Mouse (Mus musculus) MEL (cell line): ENCODE results near the gene She. TPM values are rescaled to one million over a fixed set of nuclear protein-coding genes. Genes with fewer than 3 reads are reported as not detected.

Experiments
- DNase-seq: peaks from one replicate; pipeline ENCODE4 v3.0.0; 2011; ENCODE audit warnings: low read depth, low spot score
- H3K27ac ChIP-seq: 2 replicates; pipeline ENCODE4 v1.5.1; 2012; ENCODE audit warnings: low read depth, mild to moderate bottlenecking, control low read depth, low read length, moderate library complexity; ENCODE audit not compliant: control insufficient read depth
- H3K27me3 ChIP-seq, 2 experiments: fragments of 150-350 bp in 1 of 2; sonication (generic) in 1 of 2; 2 replicates each; pipeline ENCODE4 v1.6.1; 2012; ENCODE audit warnings: low read length in 2 of 2, mild to moderate bottlenecking in 2 of 2, improper control_type of control experiment in 1 of 2, moderate library complexity in 1 of 2; ENCODE audit not compliant: insufficient read depth in 2 of 2, control insufficient read depth in 1 of 2
- H3K36me3 ChIP-seq, 2 experiments: 2 replicates each; pipeline ENCODE4 v1.6.1; 2012 to 2014; ENCODE audit warnings: low read length in 2 of 2, improper control_type of control experiment in 1 of 2, inconsistent platforms in 1 of 2, mild to moderate bottlenecking in 1 of 2; ENCODE audit not compliant: insufficient read depth in 2 of 2, control insufficient read depth in 1 of 2
- H3K4me1 ChIP-seq, 2 experiments: fragments of 150-350 bp in 1 of 2; sonication (generic) in 1 of 2; 2 replicates each; pipeline ENCODE4 v1.6.1; 2012; ENCODE audit warnings: low read length in 2 of 2, improper control_type of control experiment in 1 of 2, mild to moderate bottlenecking in 1 of 2; ENCODE audit not compliant: insufficient read depth in 2 of 2, control insufficient read depth in 1 of 2
- H3K4me3 ChIP-seq, 2 experiments: fragments of 150-350 bp in 1 of 2; sonication (generic) in 1 of 2; 2 replicates each; pipeline ENCODE4 v1.5.1; 2012; ENCODE audit warnings: low read depth in 2 of 2, low read length in 2 of 2, mild to moderate bottlenecking in 2 of 2, moderate library complexity in 2 of 2, control low read depth in 1 of 2, improper control_type of control experiment in 1 of 2; ENCODE audit not compliant: control insufficient read depth in 1 of 2, insufficient read depth in 1 of 2
- H3K79me2 ChIP-seq: 2 replicates; pipeline ENCODE4 v1.6.1; 2012; ENCODE audit warnings: mild to moderate bottlenecking, low read length, moderate library complexity; ENCODE audit not compliant: control insufficient read depth, poor library complexity, insufficient read depth
- H3K9ac ChIP-seq: 2 replicates; pipeline ENCODE4 v1.6.1; 2012; ENCODE audit warnings: low read depth, mild to moderate bottlenecking, control low read depth, low read length, moderate library complexity; ENCODE audit not compliant: control insufficient read depth, poor library complexity, severe bottlenecking
- H3K9me3 ChIP-seq: fragments of 150-350 bp; sonication (generic); replicated peaks from 2 replicates; pipeline ENCODE4 v1.6.1; 2012; ENCODE audit warnings: mild to moderate bottlenecking, low read length, improper control_type of control experiment, moderate library complexity; ENCODE audit not compliant: insufficient read depth
- CHD1 ChIP-seq: IDR thresholded peaks from 2 replicates; pipeline ENCODE4 v1.6.1; 2012; ENCODE audit warnings: low read depth, mild to moderate bottlenecking, inconsistent platforms, low read length, improper control_type of control experiment
- CTCF ChIP-seq, 3 experiments: IDR thresholded peaks in 2 of 3; conservative IDR thresholded peaks in 1 of 3; 2 replicates each; pipeline ENCODE4 v1.5.1; 2011 to 2012; ENCODE audit warnings: low read length in 3 of 3, low read depth in 2 of 3, mild to moderate bottlenecking in 2 of 3, improper control_type of control experiment in 1 of 3, inconsistent platforms in 1 of 3, mixed read lengths in 1 of 3, moderate library complexity in 1 of 3; ENCODE audit not compliant: control insufficient read depth in 1 of 3, insufficient read depth in 1 of 3, poor library complexity in 1 of 3, severe bottlenecking in 1 of 3
- EP300 ChIP-seq, 2 experiments: IDR thresholded peaks; 2 replicates each; pipeline ENCODE4 v1.6.1; 2011; ENCODE audit warnings: improper control_type of control experiment in 2 of 2, low read length in 2 of 2, low read depth in 1 of 2, mild to moderate bottlenecking in 1 of 2
- HCFC1 ChIP-seq: IDR thresholded peaks from 2 replicates; pipeline ENCODE4 v1.6.1; 2012; ENCODE audit warnings: low read depth, mild to moderate bottlenecking, inconsistent platforms, low read length, improper control_type of control experiment, moderate library complexity
- MAFK ChIP-seq: IDR thresholded peaks from 2 replicates; pipeline ENCODE4 v1.6.1; 2011; ENCODE audit warnings: low read depth, mild to moderate bottlenecking, low read length, improper control_type of control experiment, borderline replicate concordance
- MAZ ChIP-seq: IDR thresholded peaks from 2 replicates; pipeline ENCODE4 v1.6.1; 2012; ENCODE audit warnings: low read depth, mild to moderate bottlenecking, inconsistent platforms, low read length, improper control_type of control experiment
- MXI1 ChIP-seq: IDR thresholded peaks from 2 replicates; pipeline ENCODE4 v1.6.1; 2011; ENCODE audit warnings: mild to moderate bottlenecking, low read depth, low read length, improper control_type of control experiment
- NELFE ChIP-seq: IDR thresholded peaks from 2 replicates; pipeline ENCODE4 v1.6.1; 2011; ENCODE audit warnings: low read depth, low read length, improper control_type of control experiment
- POLR2AphosphoS2 ChIP-seq: IDR thresholded peaks from 2 replicates; pipeline ENCODE4 v1.6.1; 2011; ENCODE audit warnings: low read length, improper control_type of control experiment
- RAD21 ChIP-seq: IDR thresholded peaks from 2 replicates; pipeline ENCODE4 v1.6.1; 2011; ENCODE audit warnings: mild to moderate bottlenecking, low read depth, low read length, improper control_type of control experiment
- SIN3A ChIP-seq: IDR thresholded peaks from 2 replicates; pipeline ENCODE4 v1.6.1; 2012; ENCODE audit warnings: low read length, improper control_type of control experiment, inconsistent platforms
- SMC3 ChIP-seq: IDR thresholded peaks from 2 replicates; pipeline ENCODE4 v1.6.1; 2011; ENCODE audit warnings: low read depth, low read length, improper control_type of control experiment
- TAL1 ChIP-seq: IDR thresholded peaks from 2 replicates; pipeline ENCODE4 v1.6.1; 2012; ENCODE audit warnings: mild to moderate bottlenecking, inconsistent platforms, low read length, moderate library complexity, mixed read lengths
- USF1 ChIP-seq: IDR thresholded peaks from 2 replicates; pipeline ENCODE4 v1.6.1; 2014; ENCODE audit warnings: low read depth, mild to moderate bottlenecking, inconsistent platforms, low read length, improper control_type of control experiment, moderate library complexity
- USF2 ChIP-seq, 2 experiments: IDR thresholded peaks; 2 replicates each; pipeline ENCODE4 v1.6.1; 2011 to 2012; ENCODE audit warnings: improper control_type of control experiment in 2 of 2, low read length in 2 of 2, borderline replicate concordance in 1 of 2, inconsistent platforms in 1 of 2, low read depth in 1 of 2, mild to moderate bottlenecking in 1 of 2; ENCODE audit not compliant: insufficient read depth in 1 of 2
- ZMIZ1 ChIP-seq: IDR thresholded peaks from 2 replicates; pipeline ENCODE4 v1.6.1; 2012; ENCODE audit warnings: low read depth, mild to moderate bottlenecking, inconsistent platforms, low read length, improper control_type of control experiment, moderate library complexity
- polyA plus RNA-seq, 2 experiments: library from polyadenylated mRNA; stranded (reverse) in 1 of 2; unstranded in 1 of 2; fragments of >175 nt in 1 of 2; fragments of >200 nt in 1 of 2; gene quantifications; 2 replicates each; pipeline versions ENCODE4 v1.2.1 to v1.2.4; 2012; ENCODE audit warnings: low replicate concordance in 2 of 2, low read depth in 1 of 2; ENCODE audit not compliant: insufficient read length in 2 of 2, insufficient read depth in 1 of 2, missing spikeins in 1 of 2
- total RNA-seq: library from RNA; depleted of rRNA; stranded (reverse); fragments of 300-350 nt; gene quantifications from 2 replicates; pipeline ENCODE4 v1.2.3, GENCODE M21; 2012

She gene
- total and polyA plus RNA-seq, 3 experiments = 3.3 to 3.5 TPM; not detected in 1

- no peaks in the 10 kb centered on the region for H3K9me3 ChIP-seq
- peak; percentile 56 to 69 (median 57) for TF ChIP-seq CTCF (IDR thresholded peaks at IDR 0.05 in 2 of 3, conservative IDR thresholded peaks at IDR 0.05 in 1 of 3; ENCODE audit: control insufficient read depth in 1 of 3, insufficient read depth in 1 of 3, low read depth in 2 of 3, low read length in 3 of 3, poor library complexity in 1 of 3, severe bottlenecking in 1 of 3)
- TF ChIP-seq SMC3 = peak; percentile 37
- no peak for TF ChIP-seq TAL1
- TF ChIP-seq CHD1 = no peak
- peak; percentile 42; the same call in 1 of the 2 replicates for TF ChIP-seq SIN3A
- no peak for TF ChIP-seq NELFE
- TF ChIP-seq MXI1 = no peak
- peak; percentile 22 for TF ChIP-seq RAD21
- TF ChIP-seq MAZ = 0 out of 2 replicates have a peak, but pooled peaks have one; percentile 28
- H3K4me1 ChIP-seq = peaks cover 0 to 14% of the 10 kb centered on the region in 2 experiments; a peak in 2 of 4 replicates
- peaks cover 0 to 4% of the 10 kb centered on the region in 2 experiments; a peak in 1 of 4 replicates for H3K36me3 ChIP-seq
- H3K27ac ChIP-seq = no peak overlapping the region
- H3K79me2 ChIP-seq = no peaks in the 10 kb centered on the region
- peak overlapping the region; percentile 5 to 45 for H3K4me3 ChIP-seq
- peak overlapping the region; percentile 34; the same call in 1 of the 2 replicates for H3K9ac ChIP-seq
- peak; percentile 57 for DNase-seq
- no peaks in the 10 kb centered on the region for H3K27me3 ChIP-seq
Measured at GRCm38 (mm10) chr3:89795746-89796145, 35.4 kb upstream of the She start.

- TF ChIP-seq ZMIZ1 = no peak
- peak; percentile 61; the same call in 1 of the 2 replicates for TF ChIP-seq USF1
Measured at GRCm38 (mm10) chr3:89796358-89796757, 34.8 kb upstream of the She start.

GRCm38 (mm10) chr3:89798518-89798917 lies 32.7 kb upstream of the She start:
- no peaks in the 10 kb centered on the region for H3K9me3 ChIP-seq
- no peaks in the 10 kb centered on the region for H3K27me3 ChIP-seq
- peaks cover 0 to 14% of the 10 kb centered on the region in 2 experiments; a peak in 2 of 4 replicates for H3K4me1 ChIP-seq
- DNase-seq = no peak
- no peak overlapping the region for H3K9ac ChIP-seq
- H3K79me2 ChIP-seq = no peaks in the 10 kb centered on the region
- no peak overlapping the region for H3K27ac ChIP-seq
- peaks cover 0 to 4% of the 10 kb centered on the region in 2 experiments; a peak in 2 of 4 replicates for H3K36me3 ChIP-seq
- no peak for TF ChIP-seq USF1
- no peak for TF ChIP-seq EP300 (IDR thresholded peaks at IDR 0.05; ENCODE audit: low read depth in 1 of 2, low read length in 2 of 2)
- no peak for TF ChIP-seq HCFC1
- no peak for TF ChIP-seq SIN3A
- no peak for TF ChIP-seq ZMIZ1
- no peak for TF ChIP-seq USF2 (IDR thresholded peaks at IDR 0.05; ENCODE audit: borderline replicate concordance in 1 of 2, insufficient read depth in 1 of 2, low read depth in 1 of 2, low read length in 2 of 2)
- no peak for TF ChIP-seq TAL1
- no peak for TF ChIP-seq MXI1
- no peak for TF ChIP-seq POLR2AphosphoS2
- TF ChIP-seq MAFK = no peak
- no peak overlapping the region for H3K4me3 ChIP-seq

More at GRCm38 (mm10) chr3:89796358-89796757, 34.8 kb upstream of the She start:
- Histone ChIP-seq H3K36me3 (peaks cover 0 to 4% of the 10 kb centered on the region in 2 experiments; a peak in 2 of 4 replicates), H3K27ac (no peak overlapping the region), H3K9ac (peak overlapping the region; percentile 44), H3K27me3 (no peaks in the 10 kb centered on the region), H3K9me3 (no peaks in the 10 kb centered on the region), H3K4me3 (peak overlapping the region; percentile 5 to 45), H3K79me2 (no peaks in the 10 kb centered on the region), H3K4me1 (peaks cover 0 to 14% of the 10 kb centered on the region in 2 experiments; a peak in 2 of 4 replicates)
- peak; percentile 45 for DNase-seq
